Mouse (Mus musculus) intestine, embryonic 14.5 days (tissue): ENCODE data around the gene Lamp1. TPM values are rescaled to one million over a fixed set of nuclear protein-coding genes. Genes with fewer than 3 reads are reported as not detected.

Source experiments
- microRNA counts: library from miRNA; unstranded; fragments of <30 nt; microRNA quantifications from one replicate; lab custom pipeline; 2016
- microRNA-seq: library from miRNA; unstranded; fragments of <30 nt; microRNA quantifications from one replicate; pipeline ENCODE4, GENCODE M21; 2016
- polyA plus RNA-seq: library from polyadenylated mRNA; unstranded; fragments of >200 nt; fragmentation: Nextera tagmentation; extraction: Ambion mirVana; gene quantifications from 2 replicates; pipeline ENCODE4 v1.2.1, GENCODE M21; 2014

Gene Lamp1
- polyA plus RNA-seq, 1 experiment from 2014 or later: 321 TPM

MicroRNAs encoded within 50 kb of the gene (microRNA counts, 519-probe panel; counts per million panel counts)
- 1,102 counts per million, percentile 4 among the panel's probes with 10 or more counts for microRNA mmu-miR-1968 (lab: Ali Mortazavi, UCI)

Small RNA genes within 50 kb of the gene (microRNA-seq; reads per million reads assigned to microRNA genes)
- gene Mir1968 (21.5 reads per million, percentile 47 among the genes with 10 or more reads in this experiment), gene Mir7065 (not detected)

Other genes starting within 250 kb of the Lamp1 start
- not detected in 2 replicates for gene F7, start 133.1 kb upstream of the Lamp1 start, polyA plus RNA-seq
- gene F10, start 121.9 kb upstream of the Lamp1 start, polyA plus RNA-seq: 0.70 and 1.6 TPM in 2 replicates
- gene Proz, start 98.2 kb upstream of the Lamp1 start, polyA plus RNA-seq: 0.42 and 0.46 TPM in 2 replicates
- 38.2 and 38.5 TPM in 2 replicates for gene Pcid2, start 53.7 kb upstream of the Lamp1 start, polyA plus RNA-seq
- 93.1 and 97.1 TPM in 2 replicates for gene Cul4a, start 53.5 kb upstream of the Lamp1 start, polyA plus RNA-seq
- gene Grtp1, start 41.5 kb downstream of the Lamp1 start, polyA plus RNA-seq: 49.1 and 55.6 TPM in 2 replicates
- 0.17 and 0.27 TPM in 2 replicates for gene Adprhl1, start 95.0 kb downstream of the Lamp1 start, polyA plus RNA-seq
- 22.5 and 23.4 TPM in 2 replicates for gene Dcun1d2, start 129.0 kb downstream of the Lamp1 start, polyA plus RNA-seq
- 37.4 and 42.0 TPM in 2 replicates for gene Tmco3, start 129.0 kb downstream of the Lamp1 start, polyA plus RNA-seq
- 182 and 186 TPM in 2 replicates for gene Tfdp1, start 179.6 kb downstream of the Lamp1 start, polyA plus RNA-seq
- not detected in 2 replicates for gene Atp4b, start 237.7 kb downstream of the Lamp1 start, polyA plus RNA-seq
- not detected in 2 replicates for gene Grk1, start 245.9 kb downstream of the Lamp1 start, polyA plus RNA-seq